Mouse (Mus musculus): Measurements from ENCODE around the gene Ctf1.

Ctf1 gene

DNA sequence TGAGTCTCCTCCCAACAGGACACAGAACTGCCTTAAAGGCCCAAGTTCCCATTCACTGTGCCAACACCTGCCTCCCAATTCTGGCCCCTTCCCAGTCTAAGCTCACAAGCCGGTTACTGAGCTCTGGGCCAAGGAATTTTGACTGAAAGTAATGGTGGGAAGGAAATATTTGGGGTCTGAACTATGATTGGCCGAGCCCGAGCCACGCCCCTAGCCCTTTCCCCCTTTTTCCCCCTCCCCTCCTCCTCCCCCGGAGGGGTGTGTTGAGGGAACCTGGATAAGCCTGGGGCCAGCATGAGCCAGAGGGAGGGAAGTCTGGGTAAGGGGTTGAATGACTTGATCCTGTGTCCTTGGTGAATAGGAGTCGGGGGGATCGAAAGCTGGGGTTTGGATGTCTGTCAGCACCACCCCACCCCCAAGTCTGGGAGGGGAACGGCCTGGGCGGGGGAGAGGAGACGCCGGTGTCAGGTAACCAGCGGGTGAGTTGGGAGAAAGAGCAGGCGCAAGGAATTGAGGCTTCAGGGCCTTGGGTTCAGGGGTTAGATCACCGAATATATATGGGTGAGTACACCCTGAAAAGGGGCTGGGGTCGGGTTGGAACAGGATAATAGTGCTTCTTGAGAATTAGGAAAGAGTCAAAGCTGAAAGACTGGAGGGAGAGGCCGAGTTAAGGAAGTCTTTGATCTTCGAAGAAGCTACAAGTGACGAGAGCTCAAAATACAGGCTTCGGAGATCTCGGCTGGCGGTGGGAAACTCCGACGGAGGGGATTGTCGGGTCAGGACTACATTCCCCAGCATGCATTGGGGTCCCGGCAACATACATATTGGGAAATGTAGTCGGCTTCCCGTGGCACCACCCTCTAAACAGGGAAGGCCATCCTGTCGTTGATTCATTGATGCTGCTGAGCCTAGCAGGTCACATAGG is at the start of gene Ctf1:
Gene Ctf1 (plus strand): TSS at position 276 of the 925 bp plus-strand sequence.
- DNase-seq (ENCODE audit: low read depth in 1 of 2, low spot score in 2 of 2): peak; percentile 33 to 41

DNA sequence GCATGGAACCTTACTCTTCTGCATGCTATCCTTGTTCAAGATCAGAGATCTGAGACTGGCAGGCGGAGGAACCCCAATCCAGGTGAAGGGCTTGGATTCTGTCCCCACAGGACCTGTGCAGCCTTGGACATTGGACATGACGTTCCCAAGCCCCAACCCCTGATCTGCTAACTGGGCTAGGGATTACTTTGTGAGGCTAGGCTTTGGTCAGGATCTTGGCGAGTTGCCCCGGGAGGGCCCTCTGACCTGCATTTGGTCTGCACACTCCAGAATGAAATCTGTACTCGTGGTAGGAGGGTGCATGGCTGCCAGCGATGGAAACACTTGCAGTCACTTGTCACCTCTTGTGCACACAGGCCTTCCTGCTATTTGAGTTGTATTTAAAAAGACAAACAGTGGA is 49.6 kb upstream of the Ctf1 start:
- DNase-seq (ENCODE audit: low read depth in 1 of 2, low spot score in 2 of 2): no peak

DNA sequence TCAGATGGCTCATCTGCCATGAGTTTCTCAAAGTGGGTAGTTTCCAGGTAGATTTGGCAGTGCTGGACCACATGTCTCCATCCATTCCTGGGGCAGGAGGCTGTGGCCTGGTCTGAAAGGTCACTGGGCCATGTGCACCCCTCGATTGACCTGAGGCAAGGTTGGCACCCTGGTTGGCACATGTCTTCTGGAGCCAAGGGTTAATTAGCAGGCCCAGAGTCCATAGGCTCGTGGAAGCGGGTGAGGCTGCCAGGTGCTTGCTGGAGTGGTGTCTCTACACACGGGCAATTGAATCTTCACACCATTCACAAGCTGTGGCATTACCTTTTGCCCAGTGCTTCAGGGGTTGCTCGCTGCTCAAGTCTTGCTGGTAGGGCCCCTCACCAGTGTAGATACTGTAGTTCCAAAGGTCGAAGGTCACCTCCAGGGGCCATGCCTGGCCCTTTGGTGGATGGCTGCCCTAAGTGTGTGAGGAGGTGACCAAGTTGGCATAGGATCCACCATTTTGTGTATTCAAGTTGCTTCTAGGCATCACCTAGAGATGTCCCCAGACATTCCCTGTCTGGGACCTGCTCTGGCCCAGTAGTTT is 46.4 kb upstream of the Ctf1 start:
- no peak for DNase-seq (ENCODE audit: low read depth in 1 of 2, low spot score in 2 of 2)

DNA sequence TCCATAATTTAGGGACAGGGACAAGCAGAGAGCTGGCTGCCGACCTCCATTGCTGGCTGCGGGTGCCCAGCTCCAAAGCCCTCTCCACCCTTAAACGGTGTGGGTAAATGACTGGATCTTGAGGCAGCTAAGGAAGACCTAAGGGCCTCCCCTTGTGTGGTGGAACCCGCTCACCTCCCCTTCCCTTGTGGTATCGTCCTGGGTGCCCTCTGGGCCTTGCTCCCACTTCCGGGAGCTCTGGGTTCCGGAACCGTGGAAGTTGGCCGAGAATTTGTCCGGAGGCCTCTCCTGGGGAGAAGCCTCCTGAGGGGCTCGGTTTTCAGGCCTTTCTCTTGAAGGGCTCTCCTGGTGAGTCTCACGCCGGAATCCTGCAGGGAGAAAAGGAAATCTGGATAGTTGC is 45.9 kb upstream of the Ctf1 start:
- no peak for DNase-seq (ENCODE audit: low read depth in 1 of 2, low spot score in 2 of 2)

DNA sequence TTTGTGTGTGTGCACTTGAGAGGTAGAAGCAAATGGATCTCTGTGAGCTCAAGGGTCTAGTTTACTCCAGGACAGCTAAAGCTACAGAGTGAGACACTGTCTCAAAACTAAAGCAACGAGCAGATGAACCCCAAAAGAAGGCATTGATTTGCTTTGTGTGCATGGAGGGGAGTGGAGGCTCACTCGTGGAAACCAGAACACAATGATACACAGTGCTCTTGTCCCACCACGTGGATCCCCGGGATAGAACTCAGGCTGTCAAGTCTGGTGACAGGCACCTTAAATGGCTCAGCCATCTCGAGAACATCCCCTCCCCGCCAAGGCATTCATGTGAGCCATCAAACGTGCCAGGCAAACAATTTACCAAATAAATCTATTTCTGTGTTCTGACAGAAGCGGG is 45.4 kb upstream of the Ctf1 start:
- DNase-seq (ENCODE audit: low read depth in 1 of 2, low spot score in 2 of 2): no peak

DNA sequence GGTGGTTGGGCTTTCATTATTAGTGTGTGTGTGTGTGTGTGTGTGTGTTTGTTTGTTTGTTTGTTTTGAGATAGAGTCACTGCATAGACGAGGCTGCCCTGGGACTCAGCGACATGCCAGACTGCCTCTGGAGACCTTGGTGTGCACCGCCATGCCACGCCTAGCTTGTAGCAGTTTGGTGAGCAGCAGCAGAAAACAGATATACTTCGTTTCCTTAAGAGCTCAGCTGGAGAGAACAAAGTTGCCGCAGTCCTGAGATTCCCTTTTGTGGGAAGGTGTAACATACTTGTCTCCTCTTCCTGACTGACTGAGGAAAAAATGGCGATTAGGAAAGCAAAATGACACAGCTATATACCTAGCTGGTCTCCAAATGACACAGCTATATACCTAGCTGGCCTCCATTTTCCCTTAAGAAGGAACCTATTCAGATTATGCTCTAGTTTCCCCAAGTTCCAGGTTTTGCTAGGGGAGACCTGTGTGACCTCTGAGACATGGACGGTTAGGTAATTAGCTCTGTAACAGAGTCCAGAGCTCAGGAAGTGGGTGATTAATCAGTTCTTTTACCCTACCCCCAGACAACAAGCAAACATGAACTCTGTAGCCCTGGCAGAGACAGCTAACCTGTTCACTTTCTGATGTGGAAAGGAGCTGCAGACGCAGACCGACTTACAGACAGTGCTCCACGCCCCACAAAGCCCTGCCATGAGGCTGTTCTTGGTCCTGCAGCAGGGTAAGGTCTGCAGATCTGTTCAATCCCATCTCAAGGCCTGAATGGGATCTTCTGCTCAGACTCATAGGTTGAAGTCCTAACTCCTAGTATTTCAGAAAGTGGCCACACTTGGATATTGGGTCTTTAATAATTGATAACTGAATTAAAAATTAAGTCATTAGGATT is 40.4 kb upstream of the Ctf1 start:
- no peak for DNase-seq (ENCODE audit: low read depth in 1 of 2, low spot score in 2 of 2)

DNA sequence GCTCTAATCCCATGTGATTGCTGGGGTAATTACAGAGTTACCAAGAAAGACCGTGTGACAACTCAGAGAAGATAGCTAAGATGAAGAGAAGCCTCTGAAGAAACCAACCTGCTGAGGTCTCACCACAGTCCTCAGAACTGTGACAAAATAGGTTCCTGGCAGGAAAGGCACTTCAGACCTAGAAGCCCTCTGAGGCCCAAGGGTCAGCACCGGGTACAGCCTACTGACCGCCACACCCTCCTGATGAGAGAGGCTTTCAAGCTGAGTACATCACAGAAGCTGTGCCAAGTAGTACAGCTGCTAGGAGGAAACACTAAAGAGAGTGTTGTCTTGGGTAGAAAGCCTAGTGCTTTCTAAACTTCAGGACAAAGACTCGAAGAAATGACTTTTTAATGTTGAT is 39.8 kb upstream of the Ctf1 start:
- DNase-seq (ENCODE audit: low read depth in 1 of 2, low spot score in 2 of 2): no peak

DNA sequence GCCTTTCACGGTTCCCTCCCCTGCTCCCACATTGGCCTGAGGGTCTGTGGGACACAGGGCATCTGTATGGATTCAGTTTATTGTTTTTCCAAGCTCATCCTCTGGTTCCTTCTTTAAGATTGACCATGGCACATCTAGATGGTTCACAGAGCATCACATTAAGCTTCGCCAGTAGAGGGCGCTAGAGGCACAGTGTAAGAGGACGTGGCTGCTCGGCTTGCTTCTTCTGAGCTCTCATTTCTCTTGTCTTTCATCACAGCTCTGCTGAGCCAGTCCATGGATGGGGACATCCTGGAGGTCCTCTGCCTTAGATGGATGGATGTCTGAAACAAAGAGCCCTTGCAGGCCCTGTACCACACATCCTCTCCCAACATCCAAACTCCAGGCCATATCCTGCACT is 37.6 kb upstream of the Ctf1 start:
- DNase-seq (ENCODE audit: low read depth in 1 of 2, low spot score in 2 of 2): peak; percentile 26 to 57

DNA sequence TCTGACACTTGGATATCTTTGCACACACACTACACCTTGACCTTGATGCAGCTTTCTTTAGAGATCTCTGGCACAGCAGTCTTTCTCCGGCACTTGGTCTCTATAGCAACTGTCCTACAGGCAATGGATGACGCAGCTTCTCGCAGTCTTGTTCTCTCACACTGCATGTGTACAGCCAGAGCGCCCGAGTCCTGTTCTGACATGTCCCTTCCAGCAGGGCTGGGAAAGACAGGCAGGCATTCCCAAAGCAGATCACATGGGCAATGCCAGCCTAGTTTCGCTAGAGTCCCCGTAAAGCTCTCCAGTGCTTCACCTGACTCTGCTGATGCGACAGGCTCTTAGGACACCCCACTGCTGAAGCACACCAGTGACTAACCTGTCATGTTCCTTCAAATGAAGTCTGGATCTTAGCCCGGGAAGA is 37.1 kb upstream of the Ctf1 start:
- DNase-seq (ENCODE audit: low read depth in 1 of 2, low spot score in 2 of 2): no peak

DNA sequence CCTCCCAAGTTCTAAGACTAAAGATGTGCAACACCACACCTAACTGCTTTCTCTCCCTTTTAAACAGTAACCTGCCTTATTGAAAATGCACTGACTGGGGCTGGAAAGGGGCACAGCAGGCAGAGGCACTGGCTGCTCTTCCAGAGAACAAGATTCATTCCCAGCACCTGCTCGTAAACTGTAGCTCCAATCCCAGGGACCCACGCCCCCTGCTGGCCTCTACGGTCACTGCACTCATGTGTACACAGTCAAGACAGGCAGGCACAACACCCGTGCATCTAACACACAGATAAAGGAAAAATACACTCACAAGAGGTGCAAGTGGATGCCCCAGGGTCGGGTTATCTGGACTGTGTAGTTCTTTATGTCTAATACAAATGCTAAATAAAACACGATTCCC is 35.5 kb upstream of the Ctf1 start:
- peak; percentile 13 to 43 for DNase-seq (ENCODE audit: low read depth in 1 of 2, low spot score in 2 of 2)

DNA sequence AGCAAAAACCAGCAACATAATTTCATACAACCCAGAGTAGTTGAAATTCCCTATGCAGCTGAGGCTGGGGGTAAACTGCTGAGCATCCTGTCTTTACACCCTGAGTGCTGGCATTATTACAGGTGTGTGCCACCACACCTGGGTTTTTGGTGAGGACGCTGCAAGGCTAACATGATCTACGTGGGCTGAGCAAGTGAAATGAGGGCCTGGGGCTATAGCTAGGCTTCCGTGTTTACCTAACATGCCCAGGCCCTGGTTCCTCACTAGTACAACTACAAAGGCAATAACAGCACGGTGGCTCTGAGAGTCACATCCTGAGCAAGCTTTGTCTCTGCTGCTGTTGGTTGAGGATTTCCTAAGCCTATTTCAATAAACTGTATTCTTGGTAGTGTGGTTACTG is 34.9 kb upstream of the Ctf1 start:
- DNase-seq (ENCODE audit: low read depth in 1 of 2, low spot score in 2 of 2): no peak

DNA sequence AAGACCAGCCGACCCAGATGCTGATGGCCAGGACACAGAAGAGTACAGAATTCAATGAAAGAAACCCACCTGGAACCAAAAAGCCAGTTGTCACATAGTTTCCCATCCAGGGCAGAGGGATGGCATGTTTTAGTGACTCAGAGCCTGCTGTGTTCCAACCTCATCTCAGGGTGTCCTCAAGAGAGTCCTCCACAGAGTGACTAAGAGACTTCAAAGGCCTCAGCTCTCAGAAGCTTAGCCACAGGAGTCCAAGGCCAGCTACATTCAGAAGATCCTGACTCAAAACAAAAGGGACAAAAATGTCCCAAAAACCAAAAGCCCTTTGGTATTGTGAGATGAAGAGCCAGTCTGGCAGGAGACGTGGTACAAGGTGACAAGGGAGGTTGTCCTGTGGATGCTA is 33.7 kb upstream of the Ctf1 start:
- no peak for DNase-seq (ENCODE audit: low read depth in 1 of 2, low spot score in 2 of 2)

DNA sequence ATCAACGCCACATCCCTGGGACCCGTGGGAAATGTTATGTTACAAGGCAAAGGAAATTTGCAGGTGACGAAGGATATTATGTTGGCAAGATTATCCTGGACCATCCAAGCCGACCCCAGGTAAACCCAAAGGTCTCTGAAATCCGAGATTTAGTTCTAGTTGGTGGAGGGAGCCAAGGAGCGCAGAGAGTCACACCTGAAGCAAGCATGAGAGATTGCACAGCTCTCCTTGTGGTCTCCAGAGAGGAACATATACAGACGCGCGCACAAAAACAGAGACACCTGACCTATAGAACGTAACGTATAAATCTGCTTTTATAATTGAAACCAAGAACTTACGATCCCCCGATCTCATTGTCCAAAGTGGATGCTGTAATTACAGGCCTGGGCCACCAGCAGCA is 32.0 kb upstream of the Ctf1 start:
- no peak for DNase-seq (ENCODE audit: low read depth in 1 of 2, low spot score in 2 of 2)

DNA sequence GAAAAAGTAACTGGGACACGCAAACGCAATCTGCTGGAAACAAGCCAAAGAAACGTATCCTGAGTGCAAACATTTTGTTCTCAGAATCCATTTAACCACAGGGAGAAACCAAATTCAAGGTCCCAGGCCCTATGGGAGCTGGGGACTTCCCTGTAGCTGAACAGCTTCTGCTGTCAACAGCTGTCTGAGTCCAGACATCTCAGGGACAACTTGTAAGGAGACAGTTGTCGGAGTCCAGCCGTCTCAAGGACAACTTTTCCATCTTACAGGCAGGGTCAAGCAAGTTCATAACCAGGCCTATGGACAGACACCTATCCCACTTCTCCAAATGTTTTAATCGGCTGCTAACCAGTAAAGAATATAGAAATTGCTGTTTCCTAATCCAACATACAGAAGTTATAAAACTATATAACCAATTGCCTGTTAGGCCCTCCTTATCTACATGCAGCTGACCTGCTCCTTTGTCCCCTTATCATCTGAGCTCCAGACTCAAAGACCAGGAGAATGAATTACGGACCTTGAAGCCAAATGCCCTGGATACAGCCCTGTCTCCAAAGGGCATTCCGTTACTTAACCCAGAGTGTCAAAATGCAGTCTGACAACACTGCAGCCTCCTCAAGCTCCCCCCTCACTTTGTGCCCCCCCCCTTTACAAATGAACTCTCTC is 30.5 kb upstream of the Ctf1 start:
- DNase-seq (ENCODE audit: low read depth in 1 of 2, low spot score in 2 of 2): no peak

DNA sequence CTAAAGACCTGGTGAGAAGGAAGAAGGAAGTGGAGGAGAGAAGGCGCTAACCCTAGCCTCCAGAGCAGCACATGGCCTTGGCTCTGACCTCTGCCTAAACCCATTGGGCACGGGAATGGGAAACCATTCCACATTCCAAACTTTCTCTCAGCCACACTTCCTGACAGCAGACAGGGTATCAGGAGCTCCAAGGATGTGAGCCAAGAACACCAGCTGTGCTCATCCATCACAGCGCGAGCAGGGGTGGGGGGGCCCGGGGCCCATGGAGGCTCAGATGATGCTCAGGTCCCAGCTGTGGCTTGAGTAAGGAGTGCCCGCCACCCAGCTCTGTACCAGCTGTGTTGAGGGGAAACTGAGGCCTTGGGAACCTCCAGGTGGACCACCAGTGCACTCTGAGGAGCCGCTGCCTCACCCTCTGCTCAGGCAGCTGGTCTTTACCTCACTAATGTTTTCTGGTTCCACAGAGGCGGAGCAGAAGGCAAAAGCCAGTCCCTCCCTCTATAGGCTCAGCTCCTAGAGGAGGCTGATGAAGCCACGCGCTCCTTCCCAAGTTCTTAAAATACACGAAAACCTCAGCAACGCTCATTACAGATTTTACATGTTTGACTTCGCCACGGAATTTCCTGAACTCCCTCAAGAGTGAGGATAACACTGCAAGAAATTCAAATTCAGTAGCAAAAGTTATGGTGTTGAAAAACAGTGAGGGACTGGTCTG is 27.1 kb upstream of the Ctf1 start:
- no peak for DNase-seq (ENCODE audit: low read depth in 1 of 2, low spot score in 2 of 2)

DNA sequence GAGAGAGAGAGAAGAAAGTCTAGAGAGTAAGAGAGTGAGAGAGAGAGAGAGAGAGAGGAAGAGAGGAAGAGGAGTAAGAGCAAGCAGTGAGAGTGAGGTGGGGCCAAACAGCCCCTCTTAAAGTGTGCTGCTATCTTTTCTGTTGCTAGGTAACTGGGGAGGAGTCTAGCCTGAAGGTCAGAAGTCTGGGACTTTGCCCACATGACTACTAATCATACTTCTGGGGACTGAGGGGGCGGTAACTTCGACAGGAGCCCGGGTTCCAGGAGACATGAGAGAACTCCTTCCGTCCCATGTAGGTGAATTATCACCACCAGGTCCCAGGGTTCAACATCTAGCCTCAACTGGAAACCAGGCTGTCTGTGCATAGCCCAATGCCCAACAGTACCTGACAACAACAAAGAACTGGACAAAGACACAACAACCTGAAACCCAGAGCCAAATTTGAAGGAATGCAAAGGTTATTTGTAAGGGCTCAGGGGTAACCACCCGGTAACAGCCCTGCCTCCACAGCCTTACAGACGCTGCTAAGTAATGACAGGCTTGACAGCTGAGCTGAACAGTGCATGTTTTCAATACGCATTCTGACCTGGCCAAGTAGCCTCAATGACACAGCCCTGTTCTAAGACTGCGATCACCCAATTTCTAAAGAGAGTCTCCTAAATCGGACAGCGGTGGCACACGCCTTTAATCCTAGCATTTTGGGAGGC is 25.6 kb upstream of the Ctf1 start:
- no peak for DNase-seq (ENCODE audit: low read depth in 1 of 2, low spot score in 2 of 2)

DNA sequence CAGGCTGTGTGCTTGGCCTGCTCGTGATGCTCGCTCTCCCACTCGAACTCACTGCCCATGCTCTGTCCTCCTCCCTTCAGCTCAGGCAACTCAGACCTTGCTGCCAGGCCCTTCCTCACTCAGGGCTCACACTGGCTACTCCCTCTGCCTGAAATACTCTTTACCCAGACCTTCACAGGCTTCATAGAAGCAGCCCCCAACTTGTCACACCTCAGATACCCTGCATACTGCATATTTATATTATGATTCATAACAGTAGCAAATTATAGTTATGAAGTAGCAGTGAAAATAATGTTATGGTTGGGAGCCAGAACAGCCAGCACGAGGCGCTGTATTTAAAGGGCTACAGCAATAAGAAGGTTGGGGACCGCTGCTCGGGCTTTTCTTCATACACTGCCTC is 23.6 kb upstream of the Ctf1 start:
- no peak for DNase-seq (ENCODE audit: low read depth in 1 of 2, low spot score in 2 of 2)

DNA sequence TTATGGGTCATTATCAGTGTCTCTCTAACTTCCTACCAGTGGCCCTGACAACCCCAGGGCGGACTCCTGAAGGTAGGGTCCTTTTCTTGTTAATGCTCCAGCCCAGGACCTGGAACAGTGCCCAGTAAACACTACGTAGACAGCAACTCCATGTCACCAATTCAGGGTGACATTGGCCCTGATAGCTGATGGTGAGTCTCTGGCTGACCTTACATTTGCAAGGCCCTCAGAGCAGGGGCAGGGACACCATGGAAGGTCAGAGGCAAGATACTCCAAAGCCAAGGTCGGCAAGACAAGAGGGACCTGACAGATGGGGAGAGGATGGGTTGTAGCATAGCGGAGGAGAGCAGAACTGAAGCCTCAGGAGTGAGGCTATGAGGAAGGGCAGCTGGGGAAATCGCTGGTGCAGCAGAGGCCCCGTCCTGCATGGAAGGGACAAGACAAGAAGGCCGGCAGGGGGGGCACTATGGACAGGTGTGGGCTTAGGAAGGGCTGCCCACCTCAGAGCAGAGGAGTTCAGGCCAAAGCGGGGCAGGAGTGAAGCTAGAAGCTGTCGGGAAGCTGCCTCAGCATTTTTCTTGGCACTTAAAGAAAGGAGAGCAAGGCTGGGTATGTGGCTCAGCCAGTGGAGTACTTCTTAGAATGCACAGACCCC is 22.8 kb upstream of the Ctf1 start:
- DNase-seq (ENCODE audit: low read depth in 1 of 2, low spot score in 2 of 2): no peak

DNA sequence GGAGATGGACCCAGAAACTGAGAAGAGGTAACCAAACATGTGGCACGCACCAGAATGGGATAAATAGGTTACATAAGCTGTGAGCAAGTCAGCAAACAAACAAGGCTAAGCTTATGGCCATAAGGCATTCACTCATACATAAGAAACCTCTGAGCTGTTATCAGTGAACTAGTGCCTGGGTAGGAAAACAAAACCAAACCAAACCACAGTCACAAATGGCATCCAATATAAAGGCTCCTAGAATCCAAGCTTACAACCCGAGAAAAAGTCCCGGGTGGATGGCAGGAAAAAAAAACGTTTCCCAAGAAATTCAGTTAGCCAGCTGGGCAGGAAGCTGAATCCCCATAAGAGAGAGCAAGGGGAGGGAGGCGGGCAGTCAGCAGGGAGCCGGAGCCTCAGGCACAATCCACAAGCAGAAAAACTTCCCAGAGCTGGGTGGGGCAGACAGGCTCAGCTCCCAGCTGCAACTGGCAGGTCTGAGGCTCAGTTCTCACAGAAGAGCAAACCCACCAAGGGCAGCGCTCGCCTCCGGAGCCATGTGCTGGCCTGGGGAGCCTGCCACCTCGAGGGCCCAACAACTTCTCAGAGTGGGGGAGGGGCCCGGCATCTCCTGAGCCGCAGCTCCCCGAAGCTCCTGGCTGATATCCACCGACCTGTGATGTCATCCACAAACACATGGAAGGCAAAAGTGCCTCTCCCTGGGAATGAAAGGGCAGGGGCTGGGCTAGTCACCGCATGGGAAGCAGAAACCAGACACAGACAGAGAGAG is 21.1 kb upstream of the Ctf1 start:
- no peak for DNase-seq (ENCODE audit: low read depth in 1 of 2, low spot score in 2 of 2)

Measured in monocyte, adult 2 months (primary cell).